Mouse (Mus musculus) spleen, adult 2 months (tissue): ENCODE data around the gene Adamts14.

Source experiments
- CTCF ChIP-seq: fragments of 200-500 bp; IDR thresholded peaks from 2 replicates; pipeline ENCODE4 v1.5.1; 2011; ENCODE audit warnings: mild to moderate bottlenecking, inconsistent platforms; ENCODE audit not compliant: insufficient read depth, insufficient read length, insufficient replicate concordance; ENCODE audit errors: extremely low read depth
- POLR2A ChIP-seq: fragments of 200-500 bp; IDR thresholded peaks from 2 replicates; pipeline ENCODE4 v1.6.1; 2011; ENCODE audit warnings: low read depth, low read length, inconsistent platforms

GRCm38 (mm10) chr10:61255190-61255589, 18.0 kb downstream of the Adamts14 start:
- TF ChIP-seq POLR2A, result no peak
- TF ChIP-seq CTCF, result no peak
